Mouse (Mus musculus): ENCODE measurements at regions not wholly inside any gene's neighbourhood (a gene's known extent, or its start where the extent isn't known, plus 50 kb on each side); places are given as distances from the start of the nearest gene placed in this dataset.
A peak's percentile ranks its signal among the peaks of the same experiment; 100 is the strongest.

DNA sequence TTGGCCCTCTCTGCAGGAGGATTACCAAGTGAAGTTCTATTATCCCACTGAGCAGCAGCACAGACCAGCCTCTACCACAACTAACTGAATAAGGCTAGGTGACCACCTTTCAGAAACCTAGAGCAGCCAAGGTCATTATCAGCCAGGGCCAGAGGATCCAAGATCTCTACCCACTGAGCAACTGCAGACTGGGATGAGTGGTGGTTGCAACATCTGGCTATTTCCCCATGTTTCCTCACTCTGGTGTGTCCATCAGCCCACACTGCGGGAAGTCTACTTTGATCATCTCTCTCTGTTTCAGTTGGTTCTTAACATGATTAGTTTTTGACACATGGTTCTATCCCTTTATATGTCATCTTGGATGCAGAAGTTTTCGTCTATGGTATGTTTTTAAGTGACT is 157.2 kb downstream of the Cog6 start:
- no peak for DNase-seq (ENCODE audit: low spot score)

- no peak for DNase-seq (ENCODE audit: low spot score)
Measured at GRCm38 (mm10) chr3:52859266-52859825, 157.7 kb downstream of the Cog6 start.

DNA sequence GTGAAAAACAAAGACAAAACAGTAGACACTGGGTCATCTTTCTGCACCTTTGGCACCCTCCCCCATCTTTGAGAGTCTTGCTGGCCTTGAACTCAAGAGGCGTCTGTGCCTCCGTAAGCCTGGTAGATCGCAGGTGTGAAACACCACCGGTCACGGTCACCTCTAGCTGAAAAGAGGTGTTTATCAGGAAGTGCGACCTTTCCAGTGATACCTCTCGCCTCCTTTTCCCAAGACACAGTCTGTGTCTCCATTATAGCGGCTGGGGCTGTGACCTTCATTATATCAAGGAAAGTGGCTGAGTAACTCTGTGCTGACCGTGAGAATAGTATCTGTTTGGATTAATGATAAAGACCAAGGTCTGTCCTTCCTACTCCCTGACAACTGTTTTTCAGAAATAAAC is 158.8 kb downstream of the Cog6 start:
- no peak for DNase-seq (ENCODE audit: low spot score)

GRCm38 (mm10) chr3:52857076-52857475 is 160.0 kb downstream of the Cog6 start:
- no peak for DNase-seq (ENCODE audit: low spot score)

- DNase-seq (ENCODE audit: low spot score), result no peak
Measured at GRCm38 (mm10) chr3:52854560-52854959, 162.5 kb downstream of the Cog6 start.

DNA sequence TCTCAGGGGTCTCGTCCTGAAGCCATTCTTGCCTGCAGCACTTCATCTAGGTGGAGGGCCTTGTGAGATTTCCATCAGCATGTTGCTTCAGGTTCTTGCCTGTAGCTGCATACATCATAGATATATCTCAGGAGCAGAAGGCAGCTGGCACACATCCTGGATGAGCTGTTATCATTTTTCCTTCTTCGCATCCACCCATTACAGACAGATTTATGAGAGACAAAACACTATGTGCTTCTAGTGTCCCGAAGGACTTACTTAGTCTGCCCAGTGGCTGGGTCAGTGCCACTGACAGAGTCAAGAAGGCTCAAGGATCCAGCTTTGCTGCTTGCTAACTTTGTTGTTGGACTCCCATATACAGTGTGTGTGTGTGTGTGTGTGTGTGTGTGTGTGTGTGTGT is 163.9 kb downstream of the Cog6 start:
- DNase-seq (ENCODE audit: low spot score), result no peak

- DNase-seq (ENCODE audit: low spot score), result no peak
Measured at GRCm38 (mm10) chr3:52845166-52845565, 171.9 kb downstream of the Cog6 start.

DNA sequence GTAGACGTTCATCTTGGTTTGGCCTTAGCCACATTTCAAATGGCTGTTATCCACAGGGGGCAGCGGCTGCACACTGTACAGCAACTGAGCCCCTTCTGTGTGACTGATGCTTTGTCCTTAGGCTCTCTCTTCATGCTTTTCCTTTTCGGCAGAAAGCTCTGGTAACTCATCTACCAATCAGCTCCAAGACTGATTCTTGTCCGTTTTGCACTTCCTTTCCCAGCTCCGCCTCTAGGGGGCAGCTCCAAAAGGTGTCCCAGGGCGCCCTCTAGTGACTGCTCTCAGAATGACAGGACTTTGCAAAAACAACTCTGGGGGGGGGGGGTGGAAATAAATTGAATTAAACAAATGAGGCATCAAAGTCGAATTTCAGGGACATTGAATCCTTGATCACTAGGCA is 173.0 kb downstream of the Cog6 start:
- DNase-seq (ENCODE audit: low spot score), result peak; percentile 53

DNA sequence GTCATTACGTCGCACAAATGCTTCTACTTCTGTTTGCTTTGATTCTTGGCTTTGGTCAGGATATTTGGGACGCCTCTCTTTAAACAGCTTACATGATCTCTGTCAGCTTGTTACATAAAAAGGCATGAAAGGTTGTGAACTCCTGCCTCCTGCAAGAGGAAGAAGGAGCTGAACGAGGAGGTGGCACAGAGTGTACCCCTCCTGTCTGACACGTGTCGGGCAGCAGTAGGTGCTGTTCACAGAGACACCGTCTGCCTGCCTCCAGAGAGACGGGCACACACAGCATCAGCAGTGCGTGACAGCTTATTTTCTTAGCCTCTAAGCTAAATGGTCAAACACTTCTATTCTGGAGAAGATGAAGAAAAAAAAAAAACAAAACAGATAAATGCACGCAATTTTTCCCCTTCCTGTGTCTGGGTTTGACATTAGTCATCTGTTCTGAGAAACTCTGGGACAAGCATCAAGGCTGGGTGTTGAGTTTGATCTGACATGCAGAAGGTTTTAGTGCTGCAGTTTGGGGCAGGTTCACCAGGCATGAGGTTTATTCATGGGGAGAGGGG is 174.1 kb downstream of the Cog6 start:
- DNase-seq (ENCODE audit: low spot score), result no peak

- DNase-seq (ENCODE audit: low spot score), result no peak
Measured at GRCm38 (mm10) chr3:52840160-52840953, 176.7 kb downstream of the Cog6 start.

GRCm38 (mm10) chr3:52838020-52838419 is 179.0 kb downstream of the Cog6 start:
- DNase-seq (ENCODE audit: low spot score), result no peak

DNA sequence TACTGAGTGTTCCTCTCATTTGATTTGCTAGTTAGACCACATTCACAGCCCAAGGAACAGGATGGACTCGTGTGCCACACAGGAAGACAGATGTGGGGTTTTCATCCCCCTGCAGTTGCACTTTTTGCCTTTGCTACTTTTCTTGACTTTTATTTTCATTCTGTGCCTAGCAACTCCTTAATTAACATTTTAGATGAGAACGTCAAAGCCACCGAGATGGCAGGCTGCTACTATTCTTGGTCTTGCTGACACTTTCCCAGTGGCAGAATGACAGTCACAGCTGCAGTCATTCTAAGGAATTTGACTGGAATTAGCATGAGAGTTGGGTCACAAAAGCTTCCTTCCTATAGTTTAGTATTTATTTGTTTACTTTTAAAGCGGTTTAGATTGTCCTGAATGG is 179.5 kb downstream of the Cog6 start:
- no peak for DNase-seq (ENCODE audit: low spot score)

- peak; percentile 36 for DNase-seq (ENCODE audit: low spot score)
Measured at GRCm38 (mm10) chr3:52836780-52837179, 180.3 kb downstream of the Cog6 start.

DNA sequence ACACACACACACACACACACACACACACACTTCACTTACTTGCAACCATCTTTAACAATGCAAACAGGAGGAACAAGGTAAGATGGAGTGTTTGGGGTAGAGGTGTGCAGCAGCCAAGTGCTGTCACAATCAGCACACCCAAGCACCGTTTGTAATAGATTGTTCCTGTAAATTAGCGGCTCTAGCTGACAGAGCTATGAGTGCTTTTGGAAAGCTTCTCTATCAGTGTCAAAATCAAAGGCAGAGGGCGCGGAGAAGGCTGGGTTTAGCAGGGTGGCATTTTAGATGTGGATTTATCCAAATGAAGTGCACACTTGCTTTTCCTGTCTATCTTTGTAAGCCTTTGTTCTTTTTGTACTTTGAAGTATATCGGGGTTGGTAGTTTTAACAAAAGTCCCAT is 184.6 kb downstream of the Cog6 start:
- DNase-seq (ENCODE audit: low spot score), result no peak

GRCm38 (mm10) chr3:52831986-52832385 is 185.1 kb downstream of the Cog6 start:
- no peak for DNase-seq (ENCODE audit: low spot score)

- DNase-seq (ENCODE audit: low spot score), result no peak
Measured at GRCm38 (mm10) chr3:52830101-52830500, 186.9 kb downstream of the Cog6 start.

- DNase-seq (ENCODE audit: low spot score), result no peak
Measured at GRCm38 (mm10) chr3:52829069-52829468, 188.0 kb downstream of the Cog6 start.

GRCm38 (mm10) chr3:52828473-52828872 is 188.6 kb downstream of the Cog6 start:
- DNase-seq (ENCODE audit: low spot score), result no peak

- no peak for DNase-seq (ENCODE audit: low spot score)
Measured at GRCm38 (mm10) chr3:52822848-52823247, 194.2 kb downstream of the Cog6 start.

DNA sequence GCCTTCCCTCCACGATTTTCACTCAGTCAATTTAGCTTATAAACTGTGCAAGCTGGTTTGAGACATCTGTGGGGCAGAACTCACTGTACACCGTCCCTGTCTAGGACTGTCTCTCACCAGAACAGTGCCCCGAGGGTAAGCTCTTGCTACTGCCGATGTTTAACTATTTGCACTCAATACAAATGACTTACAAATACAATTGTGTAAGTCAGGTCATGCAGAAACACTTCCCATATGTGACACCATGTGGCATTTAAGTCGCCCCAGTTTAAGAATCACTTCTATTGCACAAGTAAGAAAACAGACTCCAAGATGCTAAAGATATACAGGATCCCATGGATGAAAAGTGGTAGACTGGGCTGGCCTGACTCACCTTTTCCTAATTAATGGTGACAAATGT is 195.6 kb downstream of the Cog6 start:
- DNase-seq (ENCODE audit: low spot score), result no peak

DNA sequence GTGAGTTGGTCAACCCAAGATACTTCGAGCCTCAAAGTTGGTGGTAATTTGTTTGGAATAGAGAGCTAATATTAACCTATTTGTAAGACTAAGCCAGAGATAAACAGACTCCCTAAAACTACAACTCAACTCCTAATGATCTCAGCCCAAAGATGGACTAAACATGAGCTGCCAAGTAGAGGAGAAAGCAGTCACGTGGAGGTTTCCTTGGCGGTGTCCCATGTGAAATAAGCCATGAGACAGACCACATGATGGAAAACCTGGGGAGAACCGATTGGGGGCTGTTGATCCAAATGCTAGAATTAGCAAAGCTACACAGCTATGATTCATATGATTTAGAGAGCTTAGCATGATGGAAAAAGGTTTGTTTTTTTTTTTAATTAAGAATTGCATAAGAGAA is 198.6 kb downstream of the Cog6 start:
- DNase-seq (ENCODE audit: low spot score), result no peak

DNA sequence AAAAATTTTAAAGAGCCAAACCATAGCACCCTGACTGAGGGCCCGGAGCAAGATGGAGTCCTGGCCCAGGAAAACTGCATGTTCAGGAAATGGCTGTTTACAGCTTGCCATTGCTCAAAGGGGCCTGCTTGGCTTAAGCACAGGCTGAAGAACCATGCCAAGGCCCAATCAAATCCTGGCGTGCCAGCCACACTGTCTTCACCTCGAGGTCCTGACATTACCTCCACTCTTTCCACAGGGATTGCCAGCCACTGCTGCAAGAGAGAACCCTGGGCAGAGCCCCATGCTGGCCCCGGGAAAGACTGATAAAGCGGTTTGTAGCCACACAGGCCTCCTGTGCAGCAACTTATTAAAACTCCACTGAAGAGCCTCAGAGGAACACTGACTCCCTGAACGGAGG is 199.6 kb downstream of the Cog6 start:
- DNase-seq (ENCODE audit: low spot score), result no peak

DNA sequence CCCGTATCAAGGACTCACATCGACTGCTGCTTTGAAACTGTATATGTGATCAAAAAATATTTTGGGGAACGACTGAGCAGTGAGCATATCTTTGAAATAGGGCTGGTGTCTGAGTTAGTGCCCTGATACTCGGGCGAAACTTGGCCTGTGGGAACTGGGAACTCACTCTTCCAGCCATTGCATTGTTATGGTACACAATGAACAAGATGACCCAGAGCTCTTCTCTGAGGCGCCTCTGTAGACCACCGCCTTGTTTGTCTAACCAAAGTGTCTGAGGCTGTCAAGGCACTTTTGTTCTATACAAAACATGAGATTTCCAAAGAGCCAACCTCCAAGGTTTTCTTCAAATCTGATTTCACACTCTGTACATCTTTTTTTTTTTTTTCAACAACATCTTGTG is 201.5 kb downstream of the Cog6 start:
- DNase-seq (ENCODE audit: low spot score), result no peak

- no peak for DNase-seq (ENCODE audit: low spot score)
Measured at GRCm38 (mm10) chr3:52802324-52802723, 214.7 kb downstream of the Cog6 start.
